Mouse (Mus musculus) testis, adult 2 months (tissue): ENCODE results near the gene Gal3st2. TPM values are rescaled to one million over a fixed set of nuclear protein-coding genes. Genes with fewer than 3 reads are reported as not detected.

Experiments
- polyA plus RNA-seq: library from polyadenylated mRNA; depleted of rRNA; stranded (reverse); fragments of >200 nt; gene quantifications from 2 replicates; pipeline ENCODE4 v1.2.3, GENCODE M21; 2012; rRNA removed

Gal3st2 gene
- polyA plus RNA-seq, 1 experiment = 0.56 TPM

Other genes with a start within 250 kb of the Gal3st2 start
- 182 and 191 TPM in 2 replicates for gene Stk25, start 202.6 kb upstream of the Gal3st2 start, polyA plus RNA-seq
- gene Bok, start 175.6 kb upstream of the Gal3st2 start, polyA plus RNA-seq = 5.6 and 9.7 TPM in 2 replicates
- gene Atg4b, start 109.8 kb upstream of the Gal3st2 start, polyA plus RNA-seq = 36.5 and 38.3 TPM in 2 replicates
- 261 and 291 TPM in 2 replicates for gene Thap4, start 106.4 kb upstream of the Gal3st2 start, polyA plus RNA-seq
- gene Dtymk, start 59.4 kb upstream of the Gal3st2 start, polyA plus RNA-seq = 80.9 and 81.9 TPM in 2 replicates
- 7.9 and 9.0 TPM in 2 replicates for gene Ing5, start 57.3 kb upstream of the Gal3st2 start, polyA plus RNA-seq
- gene D2hgdh, start 36.4 kb upstream of the Gal3st2 start, polyA plus RNA-seq = 13.4 and 13.5 TPM in 2 replicates
- 0.16 and 0.19 TPM in 2 replicates for gene Gal3st2b, start 57.0 kb downstream of the Gal3st2 start, polyA plus RNA-seq
- gene Gal3st2c, start 129.2 kb downstream of the Gal3st2 start, polyA plus RNA-seq = 0.01 TPM in 1 of 2 replicates, not detected in the other
- not detected in 2 replicates for gene Neu4, start 159.1 kb downstream of the Gal3st2 start, polyA plus RNA-seq
- gene Pdcd1, start 191.2 kb downstream of the Gal3st2 start, polyA plus RNA-seq = not detected in 2 replicates